Mouse (Mus musculus) heart, embryonic 15.5 days (tissue): ENCODE results near the gene Tchp. TPM values are rescaled to one million over a fixed set of nuclear protein-coding genes. Genes with fewer than 3 reads are reported as not detected.
A peak's percentile ranks its signal among the peaks of the same experiment; 100 is the strongest.

Experiments
- ATAC-seq: fragments of 200-750 bp; cut with Nextera tagmentation; replicated peaks from 2 replicates; pipeline ENCODE4 v1.8.0; 2017; ENCODE audit warnings: low read depth, moderate TSS enrichment; ENCODE audit not compliant: insufficient number of reproducible peaks, insufficient read depth, low FRiP score
- H3K27ac ChIP-seq: fragments of 300-500 bp; sonication (generic); 2 replicates; pipeline ENCODE4 v1.5.1; 2015; ENCODE audit warnings: mild to moderate bottlenecking, inconsistent platforms
- H3K27me3 ChIP-seq: fragments of 300-500 bp; sonication (generic); 2 replicates; pipeline ENCODE4 v1.6.1; 2015; ENCODE audit warnings: inconsistent platforms
- H3K36me3 ChIP-seq: fragments of 300-500 bp; sonication (generic); 2 replicates; pipeline ENCODE4 v1.6.1; 2015; ENCODE audit warnings: mild to moderate bottlenecking, inconsistent platforms
- H3K4me1 ChIP-seq: fragments of 300-500 bp; sonication (generic); replicated peaks from 2 replicates; pipeline ENCODE4 v1.6.1; 2015; ENCODE audit warnings: inconsistent platforms
- H3K4me2 ChIP-seq: fragments of 300-500 bp; sonication (generic); 2 replicates; pipeline ENCODE4 v1.6.1; 2015; ENCODE audit warnings: inconsistent platforms, mild to moderate bottlenecking, moderate library complexity
- H3K4me3 ChIP-seq: fragments of 300-500 bp; sonication (generic); 2 replicates; pipeline ENCODE4 v1.5.1; 2015; ENCODE audit warnings: mild to moderate bottlenecking, inconsistent platforms
- H3K9ac ChIP-seq: fragments of 300-500 bp; sonication (generic); 2 replicates; pipeline ENCODE4 v1.6.1; 2015; ENCODE audit warnings: mild to moderate bottlenecking, inconsistent platforms
- H3K9me3 ChIP-seq: fragments of 300-500 bp; sonication (generic); replicated peaks from 2 replicates; pipeline ENCODE4 v1.6.1; 2016; ENCODE audit warnings: inconsistent platforms
- WGBS: fragments of 180-500 bp; shearing (Covaris S2); methylation state at CpG from one replicate; pipeline ENCODE4 v1.1.7; 2015; ENCODE audit warnings: mixed read lengths; 5-methylcytosine and 5-hydroxymethylcytosine counted together
- microRNA-seq: library from miRNA; unstranded; fragments of <30 nt; microRNA quantifications from one replicate; pipeline ENCODE4, GENCODE M21; 2016
- polyA plus RNA-seq: library from polyadenylated mRNA; unstranded; fragments of >200 nt; fragmentation: Nextera tagmentation; extraction: Ambion mirVana; gene quantifications from 2 replicates; pipeline ENCODE4 v1.2.1, GENCODE M21; 2015

Tchp gene
- polyA plus RNA-seq, 1 experiment from 2014 or later = 8.6 TPM

DNA sequence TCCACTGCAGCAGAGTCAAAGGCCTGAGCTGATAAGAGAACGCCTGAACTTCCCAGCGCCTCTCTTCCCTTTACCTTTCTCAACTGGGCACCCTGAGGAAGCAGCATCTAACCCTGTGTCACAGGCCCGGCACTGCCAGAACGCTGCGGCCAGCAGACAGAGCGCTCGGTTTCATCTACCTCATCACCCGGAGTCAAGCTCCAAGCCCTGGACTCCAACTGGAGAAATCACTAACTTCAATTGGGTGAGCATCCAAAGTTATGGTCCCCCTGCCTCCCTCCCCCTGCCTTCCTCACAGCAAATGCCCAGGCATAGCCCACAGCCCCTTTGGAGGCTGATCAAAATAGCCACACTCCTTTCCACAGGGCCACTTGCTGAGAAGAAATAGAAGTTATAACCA, 59.1 kb downstream of the Tchp start:
- no peak for ATAC-seq
- Histone ChIP-seq H3K9me3 (no peaks in the 10 kb centered on the region), H3K4me1 (peaks cover 13% of the 10 kb centered on the region), H3K4me3 (no peak overlapping the region), H3K27ac (no peak overlapping the region), H3K9ac (no peak overlapping the region), H3K4me2 (no peak overlapping the region), H3K27me3 (no peaks in the 10 kb centered on the region), H3K36me3 (peaks cover 41% of the 10 kb centered on the region)
- WGBS = 73% methylated on average over 8 of the region's 8 CpGs

DNA sequence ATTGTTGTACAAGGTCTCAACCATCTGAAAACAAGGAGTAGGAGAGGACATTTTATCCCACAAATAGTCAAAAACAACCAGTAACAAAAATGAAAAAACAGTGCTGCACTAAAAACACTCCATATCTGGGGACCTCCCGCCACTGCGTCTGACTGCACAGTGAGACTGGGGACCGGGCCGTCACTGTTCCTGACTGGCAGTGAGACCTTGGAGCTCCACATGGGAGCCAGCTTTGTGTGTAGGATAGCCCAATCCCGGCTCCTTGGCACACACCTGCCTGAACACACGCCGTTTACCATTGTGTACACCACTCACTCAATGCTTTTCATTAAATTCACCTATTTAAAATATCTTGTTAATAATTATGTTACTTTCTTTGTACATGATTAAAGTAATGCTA, 59.6 kb downstream of the Tchp start:
- no peak for ATAC-seq
- H3K9ac ChIP-seq = no peak overlapping the region
- no peak overlapping the region for H3K27ac ChIP-seq
- H3K27me3 ChIP-seq = no peaks in the 10 kb centered on the region
- no peak overlapping the region for H3K4me3 ChIP-seq
- peaks cover 37% of the 10 kb centered on the region for H3K36me3 ChIP-seq
- 81% methylated on average over 7 of the region's 7 CpGs for WGBS
- no peak overlapping the region for H3K4me2 ChIP-seq
- peaks cover 15% of the 10 kb centered on the region for H3K4me1 ChIP-seq
- H3K9me3 ChIP-seq = no peaks in the 10 kb centered on the region

DNA sequence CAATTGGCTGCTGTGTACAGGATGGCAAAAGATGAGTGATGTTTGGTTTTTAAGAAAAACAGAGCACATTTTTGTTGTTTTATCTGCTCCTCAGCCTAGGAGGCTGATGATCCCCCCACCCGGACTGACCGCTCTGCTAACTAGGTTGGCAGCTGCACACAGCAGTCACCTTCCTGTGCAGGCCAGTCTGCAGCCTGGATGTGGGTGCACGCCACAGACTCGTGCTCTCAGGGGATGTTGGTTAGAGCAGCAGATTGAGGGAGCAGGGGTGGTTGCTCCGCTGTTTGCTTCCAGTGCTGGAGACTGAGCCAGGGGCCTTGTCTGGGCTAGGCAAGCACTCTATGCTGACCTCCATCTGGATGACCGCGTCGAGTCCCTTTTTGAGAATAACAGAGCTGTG, 62.2 kb downstream of the Tchp start:
- ATAC-seq = no peak
- Histone ChIP-seq H3K9ac (no peak overlapping the region), H3K27me3 (no peaks in the 10 kb centered on the region), H3K4me3 (no peak overlapping the region), H3K27ac (no peak overlapping the region), H3K4me2 (no peak overlapping the region), H3K36me3 (peaks cover 16% of the 10 kb centered on the region), H3K4me1 (peaks cover 12% of the 10 kb centered on the region; the same call in 1 of the 2 replicates), H3K9me3 (no peaks in the 10 kb centered on the region)
- 87% methylated on average over 8 of the region's 8 CpGs for WGBS

DNA sequence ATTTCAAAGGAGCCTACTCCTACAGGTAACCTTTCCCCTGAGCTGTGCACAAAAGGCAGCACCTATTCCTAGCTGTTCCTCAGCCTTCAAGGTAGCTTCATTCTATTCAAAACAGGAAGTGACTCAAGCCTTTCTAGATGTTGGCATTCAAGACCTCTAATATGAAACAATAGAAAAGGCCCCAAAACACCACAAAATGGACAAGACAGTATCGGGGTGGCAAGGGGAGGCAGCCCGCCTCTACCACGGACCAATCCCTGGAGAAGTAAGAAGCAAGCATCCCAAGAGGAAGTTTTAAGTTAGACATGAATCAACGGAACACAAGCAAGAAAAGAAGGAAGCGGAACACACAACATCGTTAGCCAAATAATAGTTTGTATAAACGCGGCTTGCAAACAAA, 64.2 kb downstream of the Tchp start:
- no peak overlapping the region for H3K27ac ChIP-seq
- WGBS = 60% methylated on average over 8 of the region's 8 CpGs

More for the DNA sequence above, 64.2 kb downstream of the Tchp start:
- peaks cover 26% of the 10 kb centered on the region for H3K4me1 ChIP-seq
- H3K4me2 ChIP-seq = peak overlapping the region; percentile 75
- H3K4me3 ChIP-seq = peak overlapping the region; percentile 98
- no peak for ATAC-seq
- H3K27me3 ChIP-seq = no peaks in the 10 kb centered on the region
- H3K9me3 ChIP-seq = no peaks in the 10 kb centered on the region
- H3K36me3 ChIP-seq = no peaks in the 10 kb centered on the region
- no peak overlapping the region for H3K9ac ChIP-seq

Small RNAs within 50 kb of the gene (microRNA-seq; reads per million reads assigned to microRNA genes)
- not detected for gene Mir7028

Other genes starting within 250 kb of the Tchp start
- gene Fam222a, start 139.7 kb upstream of the Tchp start, polyA plus RNA-seq = 0.74 and 1.6 TPM in 2 replicates
- 1.00 and 2.4 TPM in 2 replicates for gene Trpv4, start 49.3 kb upstream of the Tchp start, polyA plus RNA-seq
- gene Gltp, start 16.8 kb upstream of the Tchp start, polyA plus RNA-seq = 45.9 and 70.4 TPM in 2 replicates
- 28.3 and 42.0 TPM in 2 replicates for gene Ankrd13a, start 66.9 kb downstream of the Tchp start, polyA plus RNA-seq
- gene Git2, start 67.8 kb downstream of the Tchp start, polyA plus RNA-seq = 31.0 and 43.2 TPM in 2 replicates
- gene 1500011B03Rik, start 115.7 kb downstream of the Tchp start, polyA plus RNA-seq = 39.0 and 52.9 TPM in 2 replicates
- not detected in 2 replicates for gene 4930519G04Rik, start 145.9 kb downstream of the Tchp start, polyA plus RNA-seq
- not detected in 2 replicates for gene Gm9936, start 150.9 kb downstream of the Tchp start, polyA plus RNA-seq
- 7.3 and 19.6 TPM in 2 replicates for gene Oasl2, start 189.2 kb downstream of the Tchp start, polyA plus RNA-seq
- gene Oasl1, start 215.5 kb downstream of the Tchp start, polyA plus RNA-seq = 0.63 and 0.91 TPM in 2 replicates
- gene 2210016L21Rik, start 234.4 kb downstream of the Tchp start, polyA plus RNA-seq = 36.0 and 40.0 TPM in 2 replicates